In genomic region chr1:133131936-133132335, GRCm38 (mm10) we compare ENCODE assay signal across 8 mouse cellular contexts. TPM values are rescaled to one million over a fixed set of nuclear protein-coding genes. Genes with fewer than 3 reads are reported as not detected.
DNase-seq lines count a peak whose midpoint lies in the region; ATAC-seq and TF ChIP-seq lines count a peak whose summit lies in the region.

No protein-coding gene starts in this region.

- peak overlapping the region; percentile 99 for H3K9ac ChIP-seq in heart, embryonic 11.5 days (ENCODE audit: low read depth, low read length)
- peak overlapping the region; percentile 89 for H3K9ac ChIP-seq in midbrain, embryonic 15.5 days

- no peaks in the 10 kb centered on the region for H3K9me3 ChIP-seq in heart, embryonic 11.5 days (replicated peaks; ENCODE audit: control insufficient read depth, low read length)
- no peaks in the 10 kb centered on the region for H3K9me3 ChIP-seq in midbrain, embryonic 15.5 days

- H3K27me3 ChIP-seq in heart, embryonic 11.5 days (ENCODE audit: control insufficient read depth, insufficient read depth, low read length), result no peaks in the 10 kb centered on the region
- no peaks in the 10 kb centered on the region for H3K27me3 ChIP-seq in midbrain, embryonic 15.5 days (replicated peaks)

- H3K4me2 ChIP-seq in heart, embryonic 11.5 days, result peak overlapping the region; percentile 84
- peak overlapping the region; percentile 95 for H3K4me2 ChIP-seq in midbrain, embryonic 15.5 days

- peaks cover 10% of the 10 kb centered on the region for H3K4me1 ChIP-seq in heart, embryonic 11.5 days (ENCODE audit: control insufficient read depth, insufficient read depth, low read length)
- peaks cover 52% of the 10 kb centered on the region for H3K4me1 ChIP-seq in midbrain, embryonic 15.5 days

- intact Hi-C loops in left cerebral cortex, adult 2 months (cut with DNase I), result loop anchor here (5.0 kb wide), 1 partner anchor 480 kb away; the partner anchor contains the start of gene Snrpe
- intact Hi-C loops in left cerebral cortex, postnatal 10 days (cut with DNase I), result loop anchor here (5.0 kb wide), 1 partner anchor 90 kb away; no protein-coding TSS in a partner anchor
- intact Hi-C loops in left cerebral cortex, postnatal 36 days (cut with DNase I), result loop anchor here (10.0 kb wide), 1 partner anchor 483 kb away; the partner anchor contains the start of gene Snrpe

- peaks cover under 1% of the 10 kb centered on the region for H3K36me3 ChIP-seq in heart, embryonic 11.5 days (ENCODE audit: control insufficient read depth, insufficient read depth, low read length)
- peaks cover 4% of the 10 kb centered on the region; the same call in 1 of the 2 replicates for H3K36me3 ChIP-seq in midbrain, embryonic 15.5 days (replicated peaks)

- H3K27ac ChIP-seq in left cerebral cortex, adult 2 months, result peak overlapping the region; percentile 94
- peak overlapping the region; percentile 99 for H3K27ac ChIP-seq in heart, embryonic 11.5 days (ENCODE audit: low read depth, low read length)
- H3K27ac ChIP-seq in midbrain, embryonic 15.5 days, result peak overlapping the region; percentile 96

- H3K4me3 ChIP-seq in left cerebral cortex, adult 2 months, result peak overlapping the region; percentile 75
- peak overlapping the region; percentile 99 for H3K4me3 ChIP-seq in heart, embryonic 11.5 days (ENCODE audit: low read depth, low read length)
- H3K4me3 ChIP-seq in midbrain, embryonic 15.5 days, result peak overlapping the region; percentile 79

- DNase-seq in left cerebral cortex, adult 2 months (ENCODE audit: extremely low spot score in 1 of 2, low spot score in 2 of 2), result no peak
- DNase-seq in left cerebral cortex, adult 8-10 months (ENCODE audit: low spot score in 2 of 2), result no peak
- peak; percentile 46 for DNase-seq in adrenal gland, postnatal 10 days
- peak; percentile 32 for DNase-seq in kidney, postnatal 14 days
- DNase-seq in left cerebral cortex, postnatal 10 days (ENCODE audit: extremely low spot score in 1 of 2, low spot score in 2 of 2), result no peak
- DNase-seq in left cerebral cortex, postnatal 36 days (ENCODE audit: low spot score in 2 of 2), result no peak

- TF ChIP-seq CTCF in left cerebral cortex, adult 2 months (IDR thresholded peaks at IDR 0.05), result no peak

- ATAC-seq in heart, embryonic 11.5 days (replicated peaks; ENCODE audit: insufficient number of reproducible peaks, low FRiP score, low TSS enrichment), result no peak
- ATAC-seq in midbrain, embryonic 15.5 days (replicated peaks), result no peak

- WGBS in heart, embryonic 11.5 days (ENCODE audit: insufficient replicate concordance), result 0% methylated on average over 11 of the region's 11 CpGs
- WGBS in midbrain, embryonic 15.5 days, result 0% methylated on average over 11 of the region's 11 CpGs

RNA-seq across cellular contexts. Expression of gene Ppp1r15b, which starts 1.0 kb away (rescaled TPM):
- 10 to 100 TPM; 41.4 to 44.3 TPM for total RNA-seq in left cerebral cortex, adult 2 months (2021)
- total RNA-seq in left cerebral cortex, adult 8-10 months (2022), result 10 to 100 TPM; 41.0 to 43.6 (median 42.0) TPM
- 100 to 1,000 TPM in 1 of 2 experiments, 10 to 100 TPM in 1; 83.1 to 108 TPM for total RNA-seq in adrenal gland, postnatal 10 days (2021)
- 33.6 and 40.8 TPM in 2 replicates for polyA plus RNA-seq in heart, embryonic 11.5 days (2014; fragmentation: Nextera tagmentation; extraction: Ambion mirVana)
- polyA plus RNA-seq in midbrain, embryonic 15.5 days (2015; fragmentation: Nextera tagmentation; extraction: Ambion mirVana), result 29.2 and 30.1 TPM in 2 replicates
- 10 to 100 TPM; 43.6 to 44.1 TPM for total RNA-seq in left cerebral cortex, postnatal 10 days (2021)
- total RNA-seq in left cerebral cortex, postnatal 36 days (2021), result 10 to 100 TPM; 41.7 to 42.4 TPM

RNA-seq across cellular contexts. Expression of gene Plekha6, which starts 32.1 kb away (rescaled TPM):
- 10 to 100 TPM; 94.2 to 96.3 TPM for total RNA-seq in left cerebral cortex, adult 2 months (2021)
- total RNA-seq in left cerebral cortex, adult 8-10 months (2022), result 10 to 100 TPM; 83.6 to 89.6 (median 88.4) TPM
- total RNA-seq in adrenal gland, postnatal 10 days (2021), result 10 to 100 TPM; 16.9 to 21.7 TPM
- polyA plus RNA-seq in heart, embryonic 11.5 days (2014; fragmentation: Nextera tagmentation; extraction: Ambion mirVana), result 13.6 and 14.8 TPM in 2 replicates
- 21.4 and 23.4 TPM in 2 replicates for polyA plus RNA-seq in midbrain, embryonic 15.5 days (2015; fragmentation: Nextera tagmentation; extraction: Ambion mirVana)
- total RNA-seq in left cerebral cortex, postnatal 10 days (2021), result 10 to 100 TPM; 57.2 to 59.3 TPM
- total RNA-seq in left cerebral cortex, postnatal 36 days (2021), result 10 to 100 TPM; 66.5 to 87.4 TPM

Comparison
In these comparisons a context has a peak if more than half of its experiments do, and no peak if none do; other contexts are left out.
1. DNase-seq: peak in adrenal gland, postnatal 10 days (single experiment) and kidney, postnatal 14 days (single experiment); none in left cerebral cortex, adult 2 months (0 of 2), left cerebral cortex, adult 8-10 months (0 of 2), left cerebral cortex, postnatal 10 days (0 of 2) and left cerebral cortex, postnatal 36 days (0 of 2).
2. Peak in every context shown above with its lines, with median percentiles within 50 percentile points of each other: H3K27ac ChIP-seq and H3K4me3 ChIP-seq.